In the genomic region with DNA sequence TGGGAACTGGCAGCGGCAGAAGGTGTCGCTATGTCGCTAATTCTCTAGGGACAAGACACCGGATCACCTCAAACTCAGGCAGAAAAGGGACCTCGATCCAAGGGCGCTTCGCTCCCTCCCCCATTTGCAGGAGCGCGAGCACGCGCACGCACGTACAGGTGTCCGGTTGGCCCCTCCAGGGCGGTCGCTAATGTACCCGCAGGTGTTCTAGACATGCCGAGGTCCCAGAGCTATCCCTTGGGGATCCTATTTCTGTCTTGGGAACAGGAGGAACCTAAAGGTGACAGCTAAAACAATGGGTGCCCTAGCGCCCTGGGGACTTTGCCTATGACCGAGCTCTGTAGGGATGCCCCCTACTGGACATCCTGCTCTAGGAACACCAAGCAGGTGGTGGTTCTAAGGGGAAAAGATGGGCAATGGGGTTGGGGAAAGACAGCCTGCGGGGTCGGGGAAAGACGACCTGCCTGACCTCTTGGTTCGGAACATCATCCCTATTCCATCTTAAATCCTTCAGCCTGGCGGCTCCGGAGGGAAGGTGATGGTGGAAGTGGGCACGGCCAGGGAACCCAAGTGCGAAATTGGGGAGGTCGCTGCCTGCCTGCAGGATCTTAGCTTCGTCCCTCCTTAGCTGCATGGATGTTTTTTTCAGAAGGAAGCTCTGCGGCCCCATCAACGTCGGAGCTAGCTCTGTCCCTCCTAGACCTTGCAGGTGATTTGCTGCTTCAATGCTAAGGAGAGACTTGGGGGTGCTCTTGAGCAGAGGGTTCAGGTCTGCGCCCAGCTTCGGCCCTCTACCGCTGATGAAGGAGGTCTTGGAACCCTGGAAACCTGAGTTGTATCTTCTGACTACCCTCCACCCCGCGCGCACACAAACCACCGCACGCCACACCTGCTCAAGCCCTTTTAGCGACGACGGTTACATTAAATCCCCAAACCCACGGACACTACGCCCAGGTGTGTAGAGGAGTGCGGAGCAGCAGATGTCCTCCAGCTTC, we compare ENCODE assay signal across 8 mouse cellular contexts. TPM values are rescaled to one million over a fixed set of nuclear protein-coding genes. Genes with fewer than 3 reads are reported as not detected.
DNase-seq lines count a peak whose midpoint lies in the region; ATAC-seq and TF ChIP-seq lines count a peak whose summit lies in the region.

No protein-coding gene starts in this region.

- peak overlapping the region; percentile 99 for H3K27ac ChIP-seq in layer of hippocampus, adult 2 months
- no peak overlapping the region for H3K27ac ChIP-seq in heart, embryonic 14.5 days (replicated peaks in 1 of 2; ENCODE audit: control insufficient read depth in 1 of 2, insufficient read depth in 1 of 2, low read depth in 2 of 2, low read length in 2 of 2)
- H3K27ac ChIP-seq in midbrain, postnatal 0 days (ENCODE audit: low read depth, low read length): peak overlapping the region; percentile 92

- no peak for TF ChIP-seq POLR2A in brain, embryonic 14.5 days (IDR thresholded peaks at IDR 0.05; ENCODE audit: borderline replicate concordance, extremely low read depth, insufficient read depth, insufficient read length, poor library complexity, severe bottlenecking)

- peaks cover 75% of the 10 kb centered on the region for H3K27me3 ChIP-seq in heart, embryonic 14.5 days (ENCODE audit: control insufficient read depth, insufficient read depth, low read length)
- H3K27me3 ChIP-seq in midbrain, postnatal 0 days (ENCODE audit: insufficient read depth, low read length): peaks cover 28% of the 10 kb centered on the region

- peak overlapping the region; percentile 45 for H3K4me3 ChIP-seq in layer of hippocampus, adult 2 months
- peak overlapping the region; percentile 5 to 66; a peak in 3 of 4 replicates for H3K4me3 ChIP-seq in heart, embryonic 14.5 days (ENCODE audit: control insufficient read depth in 1 of 2, insufficient read depth in 1 of 2, low read depth in 1 of 2, low read length in 2 of 2)
- H3K4me3 ChIP-seq in midbrain, postnatal 0 days (ENCODE audit: low read depth, low read length): peak overlapping the region; percentile 43

- H3K36me3 ChIP-seq in heart, embryonic 14.5 days (ENCODE audit: control insufficient read depth, insufficient read depth, low read length): no peaks in the 10 kb centered on the region
- H3K36me3 ChIP-seq in midbrain, postnatal 0 days (ENCODE audit: insufficient read depth, low read length): no peaks in the 10 kb centered on the region

- TF ChIP-seq CTCF in layer of hippocampus, adult 2 months (conservative IDR thresholded peaks at IDR 0.05): peak; percentile 72
- peak; percentile 58; the same call in 1 of the 2 replicates for TF ChIP-seq CTCF in brain, embryonic 14.5 days (IDR thresholded peaks at IDR 0.05; ENCODE audit: borderline replicate concordance, extremely low read depth, insufficient read depth, insufficient read length)
- peak; percentile 72 for TF ChIP-seq CTCF in midbrain, postnatal 0 days (IDR thresholded peaks at IDR 0.05)

- H3K4me2 ChIP-seq in heart, embryonic 14.5 days (ENCODE audit: low read length): peak overlapping the region; percentile 97
- H3K4me2 ChIP-seq in midbrain, postnatal 0 days (ENCODE audit: low read depth, low read length, poor library complexity, severe bottlenecking): peak overlapping the region; percentile 98

- H3K9me3 ChIP-seq in heart, embryonic 14.5 days (ENCODE audit: control insufficient read depth, low read length): no peaks in the 10 kb centered on the region
- no peaks in the 10 kb centered on the region for H3K9me3 ChIP-seq in midbrain, postnatal 0 days (ENCODE audit: low read length)

- peak overlapping the region; percentile 63 for H3K9ac ChIP-seq in heart, embryonic 14.5 days (ENCODE audit: low read length)
- H3K9ac ChIP-seq in midbrain, postnatal 0 days (replicated peaks; ENCODE audit: low read length, poor library complexity, severe bottlenecking): peak overlapping the region; percentile 70

- WGBS in heart, embryonic 14.5 days: 4% methylated on average over 47 of the region's 47 CpGs
- WGBS in midbrain, postnatal 0 days: 2% methylated on average over 47 of the region's 47 CpGs

- H3K4me1 ChIP-seq in heart, embryonic 14.5 days (ENCODE audit: control insufficient read depth in 2 of 2, insufficient read depth in 2 of 2, low read length in 2 of 2): peaks cover 35 to 48% of the 10 kb centered on the region in 2 experiments
- H3K4me1 ChIP-seq in midbrain, postnatal 0 days (ENCODE audit: insufficient read depth, low read length): peaks cover 44% of the 10 kb centered on the region

- no peak for DNase-seq in layer of hippocampus, adult 2 months (ENCODE audit: low spot score in 2 of 2)
- no peak for DNase-seq in layer of hippocampus, adult 18-20 months (ENCODE audit: low spot score in 2 of 2)
- DNase-seq in brain, embryonic 14.5 days (ENCODE audit: low read depth): peak; percentile 74
- peak; percentile 43 to 71 for DNase-seq in kidney, postnatal 36 days
- DNase-seq in midbrain, postnatal 0 days (ENCODE audit: low spot score): peak; percentile 62
- DNase-seq in ovary, postnatal 10 days (ENCODE audit: low spot score): no peak
- DNase-seq in spleen, postnatal 36 days (ENCODE audit: low spot score in 2 of 2): no peak

- no peak for ATAC-seq in heart, embryonic 14.5 days (ENCODE audit: insufficient number of reproducible peaks, insufficient read depth, low FRiP score, low read depth)
- no peak for ATAC-seq in midbrain, postnatal 0 days (ENCODE audit: low FRiP score)

RNA-seq across cellular contexts. Expression of a gene that starts 13.9 kb away (rescaled TPM):
- total RNA-seq in layer of hippocampus, adult 2 months (2021): 10 to 100 TPM; 10.2 to 11.3 TPM
- 10 to 100 TPM in 1 of 2 experiments, 1 to 10 TPM in 1; 8.7 to 10.9 TPM for total RNA-seq in layer of hippocampus, adult 18-20 months (2021)
- polyA plus RNA-seq in brain, embryonic 14.5 days (2012; rRNA removed): 6.5 and 10.4 TPM in 2 replicates
- polyA plus RNA-seq in heart, embryonic 14.5 days (2014; fragmentation: Nextera tagmentation; extraction: Ambion mirVana): 9.3 and 9.6 TPM in 2 replicates
- 14.9 and 15.5 TPM in 2 replicates for total RNA-seq in midbrain, postnatal 0 days (2014; rRNA removed)
- polyA plus RNA-seq in midbrain, postnatal 0 days (2015; fragmentation: Nextera tagmentation; extraction: Ambion mirVana): 6.8 and 7.6 TPM in 2 replicates

RNA-seq across cellular contexts. Expression of a gene that starts 31.4 kb away (rescaled TPM):
- 10 to 100 TPM; 53.7 to 60.4 TPM for total RNA-seq in layer of hippocampus, adult 2 months (2021)
- total RNA-seq in layer of hippocampus, adult 18-20 months (2021): 10 to 100 TPM; 44.7 to 49.1 TPM
- polyA plus RNA-seq in brain, embryonic 14.5 days (2012; rRNA removed): 30.0 and 34.7 TPM in 2 replicates
- polyA plus RNA-seq in heart, embryonic 14.5 days (2014; fragmentation: Nextera tagmentation; extraction: Ambion mirVana): 6.5 and 9.2 TPM in 2 replicates
- total RNA-seq in midbrain, postnatal 0 days (2014; rRNA removed): 48.6 and 53.4 TPM in 2 replicates
- 30.5 TPM in 2 replicates for polyA plus RNA-seq in midbrain, postnatal 0 days (2015; fragmentation: Nextera tagmentation; extraction: Ambion mirVana)

RNA-seq across cellular contexts. Expression of a gene that starts 31.9 kb away (rescaled TPM):
- total RNA-seq in layer of hippocampus, adult 2 months (2021): 1 to 10 TPM; 2.9 to 3.1 TPM
- total RNA-seq in layer of hippocampus, adult 18-20 months (2021): 1 to 10 TPM; 2.5 to 2.9 TPM
- polyA plus RNA-seq in brain, embryonic 14.5 days (2012; rRNA removed): 30.0 and 40.1 TPM in 2 replicates
- polyA plus RNA-seq in heart, embryonic 14.5 days (2014; fragmentation: Nextera tagmentation; extraction: Ambion mirVana): 9.8 and 11.9 TPM in 2 replicates
- total RNA-seq in midbrain, postnatal 0 days (2014; rRNA removed): 9.6 and 10.6 TPM in 2 replicates
- 5.6 and 6.7 TPM in 2 replicates for polyA plus RNA-seq in midbrain, postnatal 0 days (2015; fragmentation: Nextera tagmentation; extraction: Ambion mirVana)

Comparison
In these comparisons a context has a peak if more than half of its experiments do, and no peak if none do; other contexts are left out.
1. DNase-seq: peak in brain, embryonic 14.5 days (single experiment), kidney, postnatal 36 days (2 of 2) and midbrain, postnatal 0 days (single experiment); none in layer of hippocampus, adult 2 months (0 of 2), layer of hippocampus, adult 18-20 months (0 of 2), ovary, postnatal 10 days (single experiment) and spleen, postnatal 36 days (0 of 2).
2. H3K27ac ChIP-seq: peak in layer of hippocampus, adult 2 months (single experiment) and midbrain, postnatal 0 days (single experiment); none in heart, embryonic 14.5 days (0 of 2).
3. Peak in every context shown above with its lines, with median percentiles within 50 percentile points of each other: H3K4me3 ChIP-seq and CTCF ChIP-seq.